8 mouse cellular contexts compared by ENCODE assay signal in genomic region chr5:142879318-142880175, GRCm38 (mm10). TPM values are rescaled to one million over a fixed set of nuclear protein-coding genes. Genes with fewer than 3 reads are reported as not detected.
DNase-seq lines count a peak whose midpoint lies in the region; ATAC-seq and TF ChIP-seq lines count a peak whose summit lies in the region.

No protein-coding gene starts in this region.

- TF ChIP-seq POLR2A in bone marrow, adult 2 months (IDR thresholded peaks at IDR 0.05; ENCODE audit: borderline replicate concordance, control insufficient read depth, low read depth, low read length): no peak

- H3K9ac ChIP-seq in embryonic facial prominence, embryonic 15.5 days: no peak overlapping the region
- no peak overlapping the region for H3K9ac ChIP-seq in heart, embryonic 15.5 days
- H3K9ac ChIP-seq in liver, embryonic 15.5 days: no peak overlapping the region
- H3K9ac ChIP-seq in neural tube, embryonic 12.5 days: no peak overlapping the region

- WGBS in bone marrow, adult 2 months: 41% methylated on average over 8 of the region's 8 CpGs
- 61% methylated on average over 8 of the region's 8 CpGs for WGBS in embryonic facial prominence, embryonic 15.5 days
- WGBS in heart, embryonic 15.5 days: 57% methylated on average over 8 of the region's 8 CpGs
- 46% methylated on average over 8 of the region's 8 CpGs for WGBS in liver, embryonic 15.5 days (ENCODE audit: insufficient replicate concordance)
- 71% methylated on average over 8 of the region's 8 CpGs for WGBS in neural tube, embryonic 12.5 days

- H3K4me1 ChIP-seq in bone marrow, adult 2 months (ENCODE audit: control insufficient read depth, insufficient read depth, low read length): peaks cover 6% of the 10 kb centered on the region
- peaks cover 41% of the 10 kb centered on the region for H3K4me1 ChIP-seq in embryonic facial prominence, embryonic 15.5 days
- peaks cover 30% of the 10 kb centered on the region for H3K4me1 ChIP-seq in heart, embryonic 15.5 days (replicated peaks)
- H3K4me1 ChIP-seq in liver, embryonic 15.5 days (replicated peaks): peaks cover 37% of the 10 kb centered on the region
- peaks cover 15% of the 10 kb centered on the region for H3K4me1 ChIP-seq in neural tube, embryonic 12.5 days

- ATAC-seq in embryonic facial prominence, embryonic 15.5 days (ENCODE audit: insufficient number of reproducible peaks, low FRiP score, low TSS enrichment, low read depth): peak; percentile 53; the same call in 1 of the 2 replicates
- ATAC-seq in heart, embryonic 15.5 days (replicated peaks; ENCODE audit: insufficient number of reproducible peaks, insufficient read depth, low FRiP score, low read depth): peak; percentile 61; the same call in 1 of the 2 replicates
- peak; percentile 69 for ATAC-seq in liver, embryonic 15.5 days (ENCODE audit: insufficient read depth)
- ATAC-seq in neural tube, embryonic 12.5 days (ENCODE audit: low FRiP score, low read depth): peak; percentile 62; the same call in 1 of the 2 replicates

- no peak overlapping the region for H3K4me3 ChIP-seq in bone marrow, adult 2 months (replicated peaks; ENCODE audit: control insufficient read depth, low read depth, low read length)
- H3K4me3 ChIP-seq in embryonic facial prominence, embryonic 15.5 days (replicated peaks): no peak overlapping the region
- no peak overlapping the region for H3K4me3 ChIP-seq in heart, embryonic 15.5 days
- H3K4me3 ChIP-seq in liver, embryonic 15.5 days (replicated peaks): no peak overlapping the region
- H3K4me3 ChIP-seq in neural tube, embryonic 12.5 days: no peak overlapping the region

- H3K9me3 ChIP-seq in embryonic facial prominence, embryonic 15.5 days (replicated peaks): no peaks in the 10 kb centered on the region
- no peaks in the 10 kb centered on the region for H3K9me3 ChIP-seq in heart, embryonic 15.5 days (replicated peaks)
- no peaks in the 10 kb centered on the region for H3K9me3 ChIP-seq in liver, embryonic 15.5 days (replicated peaks)
- no peaks in the 10 kb centered on the region for H3K9me3 ChIP-seq in neural tube, embryonic 12.5 days

- no peaks in the 10 kb centered on the region for H3K27me3 ChIP-seq in embryonic facial prominence, embryonic 15.5 days
- no peaks in the 10 kb centered on the region for H3K27me3 ChIP-seq in heart, embryonic 15.5 days
- H3K27me3 ChIP-seq in liver, embryonic 15.5 days: no peaks in the 10 kb centered on the region
- no peaks in the 10 kb centered on the region for H3K27me3 ChIP-seq in neural tube, embryonic 12.5 days (replicated peaks)

- H3K27ac ChIP-seq in bone marrow, adult 2 months (ENCODE audit: control insufficient read depth, insufficient read depth, low read depth, low read length, poor library complexity): no peak overlapping the region
- H3K27ac ChIP-seq in embryonic facial prominence, embryonic 15.5 days (replicated peaks): 0 out of 2 replicates have a peak overlapping the region, but pooled peaks have one; percentile 44
- no peak overlapping the region for H3K27ac ChIP-seq in heart, embryonic 15.5 days
- no peak overlapping the region for H3K27ac ChIP-seq in liver, embryonic 15.5 days (replicated peaks)
- H3K27ac ChIP-seq in neural tube, embryonic 12.5 days: no peak overlapping the region

- peak; percentile 93 for DNase-seq in CD4-positive, CD25-positive, alpha-beta regulatory T cell, adult 2 months (ENCODE audit: low read depth, low spot score)
- DNase-seq in kidney, postnatal 10 days: peak; percentile 92
- peak; percentile 78 for DNase-seq in telencephalon, adult 2 months (ENCODE audit: low read depth, low spot score)

- peaks cover 30% of the 10 kb centered on the region for H3K36me3 ChIP-seq in embryonic facial prominence, embryonic 15.5 days
- H3K36me3 ChIP-seq in heart, embryonic 15.5 days: peaks cover 19% of the 10 kb centered on the region; the same call in 1 of the 2 replicates
- H3K36me3 ChIP-seq in liver, embryonic 15.5 days (replicated peaks): peaks cover 10% of the 10 kb centered on the region; the same call in 1 of the 2 replicates
- peaks cover 63% of the 10 kb centered on the region for H3K36me3 ChIP-seq in neural tube, embryonic 12.5 days

- H3K4me2 ChIP-seq in embryonic facial prominence, embryonic 15.5 days (replicated peaks): no peak overlapping the region
- H3K4me2 ChIP-seq in heart, embryonic 15.5 days: no peak overlapping the region
- H3K4me2 ChIP-seq in liver, embryonic 15.5 days: no peak overlapping the region
- no peak overlapping the region for H3K4me2 ChIP-seq in neural tube, embryonic 12.5 days (replicated peaks)

- peak; percentile 98 for TF ChIP-seq CTCF in bone marrow, adult 2 months (IDR thresholded peaks at IDR 0.05; ENCODE audit: control insufficient read depth, insufficient read depth, low read length)

RNA-seq across cellular contexts. Expression of gene Fbxl18, which starts 15.7 kb away (rescaled TPM):
- 4.6 and 10.8 TPM in 2 replicates for polyA plus RNA-seq in bone marrow, adult 2 months (2011; ENCODE audit: insufficient read depth, insufficient read length, low replicate concordance, missing spikeins)
- 11.7 and 14.7 TPM in 2 replicates for polyA plus RNA-seq in embryonic facial prominence, embryonic 15.5 days (2015; fragmentation: Nextera tagmentation; extraction: Ambion mirVana)
- polyA plus RNA-seq in heart, embryonic 15.5 days (2015; fragmentation: Nextera tagmentation; extraction: Ambion mirVana): 7.7 and 9.9 TPM in 2 replicates
- polyA plus RNA-seq in liver, embryonic 15.5 days (2015; fragmentation: Nextera tagmentation; extraction: Ambion mirVana): 3.3 and 4.2 TPM in 2 replicates
- polyA plus RNA-seq in neural tube, embryonic 12.5 days (2016; fragmentation: Nextera tagmentation; extraction: Ambion mirVana): 20.7 and 27.6 TPM in 2 replicates

RNA-seq across cellular contexts. Expression of gene Actb, which starts 27.0 kb away (rescaled TPM):
- polyA plus RNA-seq in bone marrow, adult 2 months (2011; ENCODE audit: insufficient read depth, insufficient read length, low replicate concordance, missing spikeins): 3,846 and 7,097 TPM in 2 replicates
- polyA plus RNA-seq in embryonic facial prominence, embryonic 15.5 days (2015; fragmentation: Nextera tagmentation; extraction: Ambion mirVana): 12,790 and 13,060 TPM in 2 replicates
- polyA plus RNA-seq in heart, embryonic 15.5 days (2015; fragmentation: Nextera tagmentation; extraction: Ambion mirVana): 5,943 and 6,493 TPM in 2 replicates
- 5,733 and 6,728 TPM in 2 replicates for polyA plus RNA-seq in liver, embryonic 15.5 days (2015; fragmentation: Nextera tagmentation; extraction: Ambion mirVana)
- 13,231 and 15,185 TPM in 2 replicates for polyA plus RNA-seq in neural tube, embryonic 12.5 days (2016; fragmentation: Nextera tagmentation; extraction: Ambion mirVana)
